18 mouse cellular contexts compared by ENCODE assay signal in the genomic region with DNA sequence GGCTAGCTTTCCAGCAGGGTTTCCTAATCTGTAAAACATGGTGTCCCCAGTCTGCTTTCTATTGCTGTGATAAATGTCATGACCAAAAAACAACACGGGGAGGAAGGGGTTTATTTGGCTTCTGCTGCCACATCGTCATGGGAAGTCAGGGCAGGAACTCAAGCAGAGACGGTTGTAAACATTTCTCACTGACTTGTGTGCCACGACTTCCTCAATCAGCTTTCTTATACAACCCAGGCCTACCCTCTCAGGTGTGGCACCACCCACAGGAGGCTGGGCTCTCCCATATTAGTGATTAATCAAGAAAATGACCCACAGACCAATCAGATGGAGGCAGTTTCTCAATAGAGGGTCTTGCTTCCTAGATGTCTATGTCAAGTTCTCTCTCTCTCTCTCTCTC. TPM values are rescaled to one million over a fixed set of nuclear protein-coding genes. Genes with fewer than 3 reads are reported as not detected.
DNase-seq lines count a peak whose midpoint lies in the region; ATAC-seq and TF ChIP-seq lines count a peak whose summit lies in the region.
"Had no signal": no experiment of that assay in that cellular context is flagged by ENCODE, and none has a peak within 500 bp of the region (broad histone marks: within the 10 kb centered on the region; RNA-seq: fewer than 3 reads in every experiment).

No protein-coding gene starts in this region.

- no peak for DNase-seq in lung, adult 2 months
- peak; percentile 68 for DNase-seq in lung, postnatal 36 days
- peak; percentile 36 for DNase-seq in stomach, postnatal 0 days (ENCODE audit: low spot score)
- no peak for DNase-seq in kidney, postnatal 14 days
- DNase-seq in urinary bladder, postnatal 14 days (ENCODE audit: low spot score), result no peak
- DNase-seq in right cerebral cortex, postnatal 10 days (ENCODE audit: low spot score in 2 of 2), result no peak
- DNase-seq: adrenal gland, postnatal 14 days; cerebellum, postnatal 10 days; gastrocnemius, postnatal 10 days; heart, postnatal 10 days; liver, postnatal 0 days had no signal

- no peaks in the 10 kb centered on the region for H3K27me3 ChIP-seq in lung, embryonic 16.5 days (ENCODE audit: control insufficient read depth, insufficient read depth, low read depth, low read length)
- H3K27me3 ChIP-seq in stomach, postnatal 0 days (ENCODE audit: control insufficient read depth, insufficient read depth, low read length), result no peaks in the 10 kb centered on the region
- H3K27me3 ChIP-seq: limb, embryonic 15.5 days had no signal

- no peak overlapping the region for H3K4me2 ChIP-seq in lung, embryonic 16.5 days (ENCODE audit: low read depth, low read length)
- H3K4me2 ChIP-seq in stomach, postnatal 0 days (replicated peaks; ENCODE audit: low read depth), result no peak overlapping the region
- H3K4me2 ChIP-seq: limb, embryonic 15.5 days; midbrain, embryonic 12.5 days had no signal

- no peaks in the 10 kb centered on the region for H3K9me3 ChIP-seq in lung, embryonic 16.5 days (ENCODE audit: control insufficient read depth, low read length)
- H3K9me3 ChIP-seq in stomach, postnatal 0 days (ENCODE audit: control insufficient read depth, low read length), result no peaks in the 10 kb centered on the region
- H3K9me3 ChIP-seq: limb, embryonic 15.5 days; midbrain, embryonic 12.5 days had no signal

- TF ChIP-seq CTCF in lung, adult 2 months (IDR thresholded peaks at IDR 0.05; ENCODE audit: insufficient read depth, low read length), result no peak
- no peak for TF ChIP-seq CTCF in stomach, postnatal 0 days (IDR thresholded peaks at IDR 0.05; ENCODE audit: low read depth)

- H3K4me1 ChIP-seq in lung, embryonic 16.5 days (replicated peaks; ENCODE audit: control insufficient read depth, insufficient read depth, low read length), result peaks cover 15% of the 10 kb centered on the region
- H3K4me1 ChIP-seq in lung, adult 2 months (ENCODE audit: control insufficient read depth, insufficient read depth, low read length), result peaks cover 11% of the 10 kb centered on the region
- peaks cover 10% of the 10 kb centered on the region for H3K4me1 ChIP-seq in stomach, postnatal 0 days (replicated peaks; ENCODE audit: control insufficient read depth, insufficient read depth)
- H3K4me1 ChIP-seq: midbrain, embryonic 12.5 days had no signal

- 23% methylated on average over 4 of the region's 4 CpGs for WGBS in lung, embryonic 16.5 days
- 15% methylated on average over 4 of the region's 4 CpGs for WGBS in lung, adult 2 months
- 13% methylated on average over 4 of the region's 4 CpGs for WGBS in stomach, postnatal 0 days

- no peak; the same call in 1 of the 2 replicates for ATAC-seq in lung, embryonic 16.5 days (ENCODE audit: low read depth)
- ATAC-seq in activated CD4-positive, CD25-positive, alpha-beta regulatory T cell, adult 4 months, result peak; percentile 28
- ATAC-seq in stomach, postnatal 0 days (ENCODE audit: low FRiP score, low TSS enrichment), result no peak
- ATAC-seq: liver, postnatal 0 days had no signal

- no peak overlapping the region for H3K4me3 ChIP-seq in lung, embryonic 16.5 days (ENCODE audit: low read length)
- H3K4me3 ChIP-seq in lung, adult 2 months (replicated peaks; ENCODE audit: extremely low read depth, low read depth, low read length), result no peak overlapping the region
- no peak overlapping the region for H3K4me3 ChIP-seq in stomach, postnatal 0 days (ENCODE audit: low read depth, low read length)
- H3K4me3 ChIP-seq: erythroblast, embryonic 14.5 days; limb, embryonic 15.5 days; midbrain, embryonic 12.5 days; myocyte had no signal

- no peak for TF ChIP-seq EP300 in stomach, postnatal 0 days (optimal IDR thresholded peaks at IDR 0.05)

- no peak for TF ChIP-seq POLR2A in lung, adult 2 months (IDR thresholded peaks at IDR 0.05; ENCODE audit: borderline replicate concordance, extremely low read depth, low read depth, low read length)

- no peak overlapping the region for H3K9ac ChIP-seq in lung, embryonic 16.5 days (ENCODE audit: low read length)
- H3K9ac ChIP-seq in stomach, postnatal 0 days (ENCODE audit: low read length), result no peak overlapping the region
- H3K9ac ChIP-seq: limb, embryonic 15.5 days; liver, postnatal 0 days; midbrain, embryonic 12.5 days had no signal

- no peaks in the 10 kb centered on the region for H3K36me3 ChIP-seq in lung, embryonic 16.5 days (ENCODE audit: control insufficient read depth, insufficient read depth, low read length)
- H3K36me3 ChIP-seq in stomach, postnatal 0 days (ENCODE audit: control insufficient read depth, insufficient read depth, low read length), result no peaks in the 10 kb centered on the region
- H3K36me3 ChIP-seq: limb, embryonic 15.5 days; midbrain, embryonic 12.5 days had no signal

- H3K27ac ChIP-seq in lung, embryonic 16.5 days (ENCODE audit: low read length), result peak overlapping the region; percentile 30; the same call in 1 of the 2 replicates
- no peak overlapping the region; the same call in 1 of the 2 replicates for H3K27ac ChIP-seq in stomach, postnatal 0 days (replicated peaks)
- H3K27ac ChIP-seq: kidney, postnatal 0 days; limb, embryonic 15.5 days; midbrain, embryonic 12.5 days had no signal

RNA-seq across cellular contexts. Expression of a gene that starts 48.3 kb away (rescaled TPM):
- 21.6 and 22.2 TPM in 2 replicates for polyA plus RNA-seq in lung, embryonic 16.5 days (2015; fragmentation: Nextera tagmentation; extraction: Ambion mirVana)
- polyA plus RNA-seq in lung, adult 2 months (2012; rRNA removed), result 421 and 464 TPM in 2 replicates
- polyA plus RNA-seq in activated CD4-positive, CD25-positive, alpha-beta regulatory T cell, adult 4 months (2017; shearing (Covaris generic)), result under 1 TPM in 1 of 2 experiments, not detected in 1; 0.20 TPM
- polyA plus RNA-seq in stomach, postnatal 0 days (2015; fragmentation: Nextera tagmentation; extraction: Ambion mirVana), result 7.8 and 9.5 TPM in 2 replicates

Comparison
In these comparisons a context has a peak if more than half of its experiments do, and no peak if none do; other contexts are left out.
1. DNase-seq: peak in lung, postnatal 36 days (single experiment) and stomach, postnatal 0 days (single experiment); none in lung, adult 2 months (single experiment), kidney, postnatal 14 days (single experiment), urinary bladder, postnatal 14 days (single experiment) and right cerebral cortex, postnatal 10 days (0 of 2).
2. RNA of a gene that starts 48.3 kb away (polyA plus RNA-seq): 421 to 464 TPM in lung, adult 2 months; 21.6 to 22.2 TPM in lung, embryonic 16.5 days, 7.8 to 9.5 TPM in stomach, postnatal 0 days and 0.20 TPM in activated CD4-positive, CD25-positive, alpha-beta regulatory T cell, adult 4 months; every median in the first group is over 10 times any median in the second.